Mouse (Mus musculus): ENCODE measurements around the gene Mdfi. TPM values are rescaled to one million over a fixed set of nuclear protein-coding genes. Genes with fewer than 3 reads are reported as not detected.
"Not testable (repeated sequence)": the region's sequence is repeated elsewhere in the genome, so short reads cannot be mapped to it uniquely, and the experiment has no call there.

Gene Mdfi
- polyA plus RNA-seq, 1 experiment from 2014 or later, result 9.9 TPM

DNA sequence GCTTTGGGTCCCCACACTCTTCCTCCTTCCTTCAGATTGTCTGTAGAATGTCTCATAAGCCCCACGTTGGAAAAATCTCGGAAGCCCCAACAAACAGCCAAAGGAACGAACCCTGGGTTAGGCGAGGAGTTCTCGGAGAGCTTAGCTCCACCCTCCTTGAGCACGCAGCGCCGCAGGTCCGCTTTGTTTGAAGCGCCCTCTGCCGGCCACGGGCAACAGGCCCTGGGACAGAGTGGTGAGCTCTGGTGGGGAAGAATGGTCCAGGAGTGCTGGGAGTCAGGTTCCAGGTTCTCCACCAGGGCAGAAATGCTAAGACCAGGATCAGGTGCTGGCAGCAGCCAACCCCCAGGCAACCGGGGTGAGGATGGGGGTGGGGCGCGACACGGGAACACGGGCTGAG lies 30.0 kb upstream of the Mdfi start:
- Histone ChIP-seq H3K9me3 (no peaks in the 10 kb centered on the region), H3K4me1 (peaks cover 14% of the 10 kb centered on the region), H3K4me2 (peak overlapping the region; percentile 39), H3K27me3 (peaks cover 19% of the 10 kb centered on the region; the same call in 1 of the 2 replicates), H3K9ac (peak overlapping the region; percentile 33; the same call in 1 of the 2 replicates), H3K27ac (no peak overlapping the region), H3K4me3 (replicated peaks) (no peak overlapping the region), H3K36me3 (replicated peaks) (peaks cover 12% of the 10 kb centered on the region)
- peak; percentile 81 for ATAC-seq (ENCODE audit: low FRiP score)
- WGBS, result 2% methylated on average over 17 of the region's 17 CpGs

DNA sequence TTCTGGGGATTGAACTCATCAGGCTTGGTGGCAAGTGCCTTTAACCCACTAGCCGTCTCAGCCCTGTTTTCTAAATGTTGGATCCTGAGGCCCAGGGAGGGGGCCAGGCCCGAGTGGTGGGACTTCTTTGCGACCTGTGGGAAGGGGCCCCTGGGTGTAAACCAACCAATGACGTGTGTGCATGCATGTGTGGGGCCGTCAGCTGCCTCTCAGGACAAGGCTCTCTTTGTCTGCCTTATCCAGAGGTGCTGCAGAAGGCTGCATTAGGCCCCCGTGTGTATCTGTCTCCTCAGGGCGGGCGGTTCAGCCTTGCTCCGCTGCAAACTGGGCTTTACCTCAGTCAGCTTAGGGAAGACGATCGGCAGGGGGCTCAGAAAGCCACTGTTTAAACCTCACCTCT lies 28.9 kb upstream of the Mdfi start:
- H3K4me2 ChIP-seq, result 0 out of 2 replicates have a peak overlapping the region, but pooled peaks have one; percentile 3
- peaks cover 10% of the 10 kb centered on the region for H3K36me3 ChIP-seq (replicated peaks)
- ATAC-seq (ENCODE audit: low FRiP score), result peak; percentile 30; the same call in 1 of the 2 replicates
- H3K27me3 ChIP-seq, result peaks cover 16% of the 10 kb centered on the region; the same call in 1 of the 2 replicates
- no peak overlapping the region for H3K27ac ChIP-seq
- H3K4me3 ChIP-seq (replicated peaks), result no peak overlapping the region
- peaks cover 14% of the 10 kb centered on the region for H3K4me1 ChIP-seq
- H3K9me3 ChIP-seq, result no peaks in the 10 kb centered on the region
- no peak overlapping the region for H3K9ac ChIP-seq
- 12% methylated on average over 11 of the region's 11 CpGs for WGBS

DNA sequence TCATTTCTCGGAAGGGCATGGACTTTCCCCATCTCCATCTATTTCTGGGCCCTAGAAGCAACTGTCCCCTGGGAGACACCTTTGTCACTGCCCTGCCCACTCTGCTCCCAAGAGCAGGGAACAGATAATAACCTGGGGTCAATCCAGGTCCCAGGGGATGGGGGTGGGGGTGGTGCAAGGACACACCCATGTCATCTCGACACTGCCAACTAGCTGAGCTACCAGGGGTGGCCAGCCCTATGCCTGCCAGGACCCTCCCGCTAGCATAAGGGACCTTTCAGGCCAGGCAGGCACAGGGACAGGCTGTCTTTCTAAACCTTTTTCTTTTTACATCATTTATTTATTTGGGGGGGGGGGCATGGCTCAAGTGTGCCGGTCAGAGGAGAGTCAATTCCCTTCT lies 28.5 kb upstream of the Mdfi start:
- no peak overlapping the region for H3K4me3 ChIP-seq (replicated peaks)
- 0 out of 2 replicates have a peak overlapping the region, but pooled peaks have one; percentile 3 for H3K4me2 ChIP-seq
- peaks cover 7% of the 10 kb centered on the region for H3K36me3 ChIP-seq (replicated peaks)
- peaks cover 13% of the 10 kb centered on the region; the same call in 1 of the 2 replicates for H3K27me3 ChIP-seq
- no peak for ATAC-seq (ENCODE audit: low FRiP score)
- H3K9ac ChIP-seq, result no peak overlapping the region
- H3K4me1 ChIP-seq, result peaks cover 14% of the 10 kb centered on the region
- H3K27ac ChIP-seq, result no peak overlapping the region
- WGBS, result 72% methylated on average over 4 of the region's 4 CpGs
- no peaks in the 10 kb centered on the region for H3K9me3 ChIP-seq

DNA sequence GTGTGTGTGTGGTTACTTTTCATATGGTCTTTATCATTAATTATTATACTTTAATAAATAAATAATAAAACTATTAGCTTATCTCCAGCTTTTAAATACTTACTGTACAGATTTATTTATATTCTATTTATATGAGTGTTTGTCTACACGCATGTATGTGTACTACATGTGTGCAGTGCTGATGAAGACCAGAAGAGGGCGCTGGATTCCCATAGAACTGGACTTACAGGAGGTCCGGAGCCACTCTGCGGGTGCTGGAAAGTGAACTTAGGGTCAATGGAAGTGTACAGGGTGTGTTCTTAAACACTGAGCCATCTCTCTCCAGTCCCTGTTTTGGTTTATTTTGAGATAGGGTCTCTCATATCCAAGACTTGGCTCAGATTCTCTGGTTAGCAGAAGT lies 21.1 kb upstream of the Mdfi start:
- Histone ChIP-seq H3K36me3 (replicated peaks) (no peaks in the 10 kb centered on the region), H3K27ac (no peak overlapping the region), H3K9me3 (peaks cover 5% of the 10 kb centered on the region; the same call in 1 of the 2 replicates), H3K4me3 (replicated peaks) (no peak overlapping the region), H3K4me1 (no peaks in the 10 kb centered on the region), H3K9ac (no peak overlapping the region), H3K4me2 (no peak overlapping the region), H3K27me3 (peaks cover 13% of the 10 kb centered on the region)
- no peak for ATAC-seq (ENCODE audit: low FRiP score)
- 85% methylated on average over 4 of the region's 4 CpGs for WGBS

DNA sequence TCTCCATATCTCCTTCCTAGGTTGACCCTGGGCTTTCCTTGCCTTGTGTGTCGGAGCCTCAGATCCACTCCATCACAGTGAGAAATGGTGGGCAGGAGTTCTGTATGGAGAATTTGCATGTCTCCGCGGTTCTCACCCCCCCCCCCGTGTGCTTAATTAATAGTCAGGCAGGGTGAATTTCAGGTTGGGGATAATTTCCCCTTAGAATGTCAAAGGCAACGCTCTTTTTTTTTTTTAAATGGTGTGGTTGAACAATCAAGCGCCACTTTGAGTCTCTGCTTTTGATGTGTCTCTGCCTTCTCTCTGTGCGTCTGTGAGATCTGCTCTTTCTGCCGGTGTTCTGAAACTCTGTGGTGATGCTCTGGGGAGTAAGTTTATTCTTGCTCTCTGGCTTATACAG lies 20.4 kb upstream of the Mdfi start:
- Histone ChIP-seq H3K27ac (no peak overlapping the region), H3K4me3 (replicated peaks) (no peak overlapping the region), H3K36me3 (replicated peaks) (no peaks in the 10 kb centered on the region), H3K4me2 (no peak overlapping the region), H3K9ac (no peak overlapping the region), H3K9me3 (peaks cover 5% of the 10 kb centered on the region; the same call in 1 of the 2 replicates), H3K4me1 (no peaks in the 10 kb centered on the region), H3K27me3 (peaks cover 17% of the 10 kb centered on the region)
- WGBS, result 75% methylated on average over 8 of the region's 8 CpGs
- ATAC-seq (ENCODE audit: low FRiP score), result no peak

DNA sequence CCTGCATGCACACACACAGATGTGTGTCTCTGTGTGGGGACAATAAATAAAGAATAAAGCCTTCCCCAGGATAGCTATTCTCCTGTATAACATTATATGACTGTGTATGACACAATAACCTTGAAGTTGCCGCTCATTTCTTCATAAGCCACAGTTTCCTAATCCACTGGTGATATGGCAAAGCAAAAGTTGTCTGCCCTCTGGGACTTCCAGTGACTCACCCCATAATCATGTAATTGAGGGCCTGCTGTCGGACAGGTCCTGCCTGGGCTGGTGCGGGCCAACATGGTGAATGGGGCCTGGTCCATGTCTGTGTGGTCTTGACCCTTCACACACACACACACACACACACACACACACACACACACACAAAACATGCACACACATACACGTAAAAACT lies 19.3 kb upstream of the Mdfi start:
- no peak overlapping the region for H3K4me3 ChIP-seq (replicated peaks)
- peaks cover 5% of the 10 kb centered on the region; the same call in 1 of the 2 replicates for H3K9me3 ChIP-seq
- no peaks in the 10 kb centered on the region for H3K36me3 ChIP-seq (replicated peaks)
- H3K27me3 ChIP-seq, result peaks cover 20% of the 10 kb centered on the region
- no peak overlapping the region for H3K4me2 ChIP-seq
- H3K9ac ChIP-seq, result no peak overlapping the region
- H3K4me1 ChIP-seq, result no peaks in the 10 kb centered on the region
- no peak for ATAC-seq (ENCODE audit: low FRiP score)
- 90% methylated on average over 4 of the region's 4 CpGs for WGBS
- no peak overlapping the region for H3K27ac ChIP-seq

DNA sequence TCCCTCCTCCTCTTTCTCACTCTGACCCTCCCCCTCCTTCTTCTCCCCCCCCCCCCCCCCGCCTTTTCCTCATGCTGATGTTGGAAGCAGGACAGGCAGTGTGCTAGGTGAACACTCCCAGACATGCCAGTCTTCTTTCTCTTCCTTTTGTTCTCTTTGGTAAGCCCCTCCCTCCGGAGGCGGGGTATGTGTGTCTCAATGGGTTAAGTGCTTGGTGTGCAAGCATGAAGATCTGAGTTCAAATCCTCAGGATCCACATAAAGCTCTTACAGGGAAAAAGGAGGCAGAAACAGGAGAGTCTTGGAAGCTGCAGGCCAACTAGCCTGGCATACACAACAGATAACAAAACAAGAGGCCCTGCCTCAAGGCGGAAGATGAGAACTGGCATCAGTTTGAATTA lies 18.8 kb upstream of the Mdfi start:
- WGBS, result 89% methylated on average over 3 of the region's 4 CpGs
- Histone ChIP-seq H3K4me2 (no peak overlapping the region), H3K4me3 (replicated peaks) (no peak overlapping the region), H3K27ac (no peak overlapping the region), H3K36me3 (replicated peaks) (no peaks in the 10 kb centered on the region), H3K9ac (no peak overlapping the region), H3K9me3 (peaks cover 5% of the 10 kb centered on the region; the same call in 1 of the 2 replicates), H3K4me1 (no peaks in the 10 kb centered on the region), H3K27me3 (peaks cover 20% of the 10 kb centered on the region)
- ATAC-seq (ENCODE audit: low FRiP score), result no peak

DNA sequence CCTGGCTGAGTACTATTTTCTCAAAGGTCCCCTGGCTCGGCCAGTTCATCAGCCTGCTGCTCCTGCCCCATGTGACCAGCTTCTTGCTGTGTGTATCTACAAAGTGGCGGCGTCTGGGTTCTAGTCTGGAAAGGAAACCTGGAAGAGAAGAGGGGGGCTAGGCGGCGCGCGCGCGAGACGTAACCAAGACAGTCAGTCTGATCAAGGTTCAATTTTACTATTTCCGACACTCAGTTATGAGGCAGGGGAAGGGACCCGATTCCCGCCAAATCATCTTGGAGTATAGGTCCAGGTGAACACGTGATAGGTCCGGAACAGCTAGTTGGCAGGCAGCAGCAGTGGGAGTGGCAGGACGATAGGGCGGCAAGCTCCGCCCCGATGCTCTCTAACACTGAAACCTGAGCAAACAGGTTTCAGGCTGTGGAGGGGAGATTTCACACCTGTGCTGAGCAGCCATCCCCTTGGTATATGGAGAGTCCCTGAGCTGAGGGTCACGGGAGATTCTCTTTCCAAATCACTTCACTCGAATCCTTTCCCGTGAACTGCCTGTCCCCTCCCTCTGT lies 17.4 kb upstream of the Mdfi start:
- H3K4me3 ChIP-seq (replicated peaks), result peak overlapping the region; percentile 16
- peaks cover 20% of the 10 kb centered on the region for H3K27me3 ChIP-seq
- peak overlapping the region; percentile 45 for H3K4me2 ChIP-seq
- H3K4me1 ChIP-seq; H3K9ac ChIP-seq; H3K36me3 ChIP-seq (replicated peaks); H3K9me3 ChIP-seq; ATAC-seq (ENCODE audit: low FRiP score); H3K27ac ChIP-seq: not testable (repeated sequence)
- WGBS, result 17% methylated on average over 22 of the region's 22 CpGs

DNA sequence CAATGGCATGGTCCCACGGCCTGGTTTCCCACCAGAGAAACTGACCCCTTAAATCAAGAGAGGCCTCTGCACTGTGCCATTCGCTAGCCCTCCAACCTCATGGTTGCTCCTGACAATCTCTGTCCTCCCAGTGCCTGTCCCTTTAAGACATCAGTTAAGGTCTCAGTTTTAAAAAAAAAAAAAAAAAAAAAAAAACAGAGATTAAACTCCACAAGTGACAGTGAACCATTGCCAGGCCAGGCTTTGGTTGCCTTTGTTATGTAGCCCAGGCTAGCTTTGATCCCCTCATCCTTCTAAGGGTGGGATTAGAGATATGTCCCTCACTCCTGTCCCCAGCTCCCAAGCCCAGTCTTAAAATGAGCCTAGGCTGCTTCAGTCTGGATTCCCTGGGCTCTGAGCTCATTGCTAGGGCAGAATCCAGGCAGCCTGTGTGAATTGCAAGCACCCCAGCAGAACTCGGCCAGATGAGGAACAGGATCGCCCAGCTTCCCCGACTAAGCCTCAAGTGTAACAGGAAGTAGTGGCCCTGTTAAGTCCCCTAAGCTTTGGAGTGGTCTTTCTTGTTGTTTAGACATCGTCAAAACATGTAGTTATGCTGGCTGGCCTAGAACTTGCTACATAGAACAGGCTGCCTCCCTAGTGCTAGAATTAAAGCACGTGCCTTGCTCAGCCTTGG lies 16.3 kb upstream of the Mdfi start:
- Histone ChIP-seq H3K4me3 (replicated peaks) (no peak overlapping the region), H3K9me3 (peaks cover 6% of the 10 kb centered on the region; the same call in 1 of the 2 replicates), H3K9ac (no peak overlapping the region), H3K4me2 (no peak overlapping the region), H3K4me1 (no peaks in the 10 kb centered on the region), H3K27ac (no peak overlapping the region), H3K27me3 (peaks cover 20% of the 10 kb centered on the region), H3K36me3 (replicated peaks) (no peaks in the 10 kb centered on the region)
- no peak for ATAC-seq (ENCODE audit: low FRiP score)
- WGBS, result 86% methylated on average over 7 of the region's 7 CpGs

DNA sequence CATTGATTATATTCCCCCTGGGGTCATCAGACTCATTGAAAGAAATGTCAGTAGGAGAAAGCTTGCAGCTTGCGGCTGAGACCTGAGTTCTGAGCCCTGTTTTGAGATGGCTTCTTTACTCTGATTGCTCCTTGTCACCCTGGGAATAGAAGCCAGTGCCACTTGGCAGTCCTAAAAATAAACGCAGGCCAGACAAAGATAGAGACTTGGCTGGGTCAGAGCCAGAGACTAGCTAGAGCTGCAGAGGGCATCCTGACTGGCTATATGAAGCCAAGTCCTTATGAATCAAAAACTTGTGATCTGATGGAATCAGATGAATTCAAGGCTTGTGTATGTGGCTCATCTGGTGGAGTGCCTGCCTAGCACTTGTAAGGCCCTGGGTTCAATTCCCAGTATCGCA lies 15.5 kb upstream of the Mdfi start:
- no peak for ATAC-seq (ENCODE audit: low FRiP score)
- no peak overlapping the region for H3K4me3 ChIP-seq (replicated peaks)
- H3K27me3 ChIP-seq, result peaks cover 20% of the 10 kb centered on the region
- WGBS, result 80% methylated on average over 3 of the region's 3 CpGs
- no peaks in the 10 kb centered on the region for H3K4me1 ChIP-seq
- no peak overlapping the region for H3K9ac ChIP-seq
- 0 out of 2 replicates have a peak, but pooled peaks cover 4% of the 10 kb centered on the region for H3K9me3 ChIP-seq
- no peak overlapping the region for H3K4me2 ChIP-seq
- H3K36me3 ChIP-seq (replicated peaks), result no peaks in the 10 kb centered on the region
- no peak overlapping the region for H3K27ac ChIP-seq

DNA sequence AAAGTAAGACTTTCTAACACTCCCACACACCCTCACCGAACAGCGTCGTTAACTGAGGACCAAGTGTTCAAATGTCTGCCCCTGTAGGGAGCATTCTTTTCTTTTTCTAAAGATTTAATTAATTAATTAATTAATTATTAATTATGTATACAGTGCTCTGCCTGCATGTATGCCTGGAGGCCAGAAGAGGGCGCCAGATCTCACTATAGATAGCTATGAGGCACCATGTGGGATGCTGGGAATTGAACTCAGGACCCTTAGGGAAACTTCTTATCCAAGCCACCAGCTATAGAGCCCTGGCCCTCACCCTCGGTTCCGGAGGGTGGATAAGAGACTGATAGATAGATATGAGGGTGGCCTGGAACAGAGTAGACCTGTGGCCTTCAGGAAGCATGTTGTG lies 13.5 kb upstream of the Mdfi start:
- Histone ChIP-seq H3K9ac (no peak overlapping the region), H3K27ac (no peak overlapping the region), H3K27me3 (peaks cover 20% of the 10 kb centered on the region), H3K4me3 (replicated peaks) (no peak overlapping the region), H3K36me3 (replicated peaks) (no peaks in the 10 kb centered on the region), H3K9me3 (peaks cover 8% of the 10 kb centered on the region; the same call in 1 of the 2 replicates), H3K4me2 (no peak overlapping the region), H3K4me1 (no peaks in the 10 kb centered on the region)
- ATAC-seq (ENCODE audit: low FRiP score), result no peak
- 80% methylated on average over 6 of the region's 6 CpGs for WGBS

DNA sequence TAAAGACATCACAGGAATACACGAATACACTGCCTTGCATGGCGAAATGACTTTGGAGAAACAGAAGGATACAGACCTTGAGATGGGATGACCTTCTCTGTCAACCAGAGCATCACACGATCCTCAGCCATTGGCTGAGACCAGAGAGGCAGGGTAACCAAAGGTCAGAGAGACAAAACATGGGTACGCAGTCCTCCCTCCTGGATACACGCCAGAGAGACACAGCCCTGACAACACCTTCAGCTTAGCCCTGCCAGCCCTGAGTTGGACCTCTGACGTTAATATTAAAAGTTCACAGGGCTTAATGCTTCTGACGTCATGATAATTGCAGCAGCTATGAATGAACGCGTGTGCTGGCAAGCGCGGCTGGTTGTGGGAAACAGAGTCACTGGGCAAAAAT lies 11.1 kb upstream of the Mdfi start:
- H3K27ac ChIP-seq, result no peak overlapping the region
- no peaks in the 10 kb centered on the region for H3K36me3 ChIP-seq (replicated peaks)
- no peak overlapping the region for H3K4me3 ChIP-seq (replicated peaks)
- H3K9me3 ChIP-seq, result peaks cover 8% of the 10 kb centered on the region; the same call in 1 of the 2 replicates
- H3K9ac ChIP-seq, result no peak overlapping the region
- peaks cover 7% of the 10 kb centered on the region; the same call in 1 of the 2 replicates for H3K27me3 ChIP-seq
- no peaks in the 10 kb centered on the region for H3K4me1 ChIP-seq
- no peak for ATAC-seq (ENCODE audit: low FRiP score)
- no peak overlapping the region for H3K4me2 ChIP-seq
- 87% methylated on average over 11 of the region's 11 CpGs for WGBS

DNA sequence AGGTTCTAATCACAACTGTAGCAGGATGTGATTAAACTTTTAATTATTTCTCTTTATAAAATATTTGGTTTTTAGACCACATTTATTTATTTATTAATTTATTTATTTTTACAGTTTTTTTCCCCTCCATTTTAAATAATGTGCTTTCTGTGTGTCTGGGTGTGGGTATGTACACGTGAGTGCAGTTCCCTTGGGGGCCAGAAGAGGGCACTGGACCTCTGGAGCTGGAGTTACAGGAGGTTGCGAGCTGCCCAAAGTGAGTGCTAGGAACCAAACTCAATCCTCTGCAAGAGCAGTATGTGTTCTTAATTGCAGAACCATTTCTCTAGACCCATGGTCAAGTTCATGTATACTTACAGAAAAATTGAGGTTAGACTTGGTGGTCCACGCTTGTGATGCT lies 9.0 kb upstream of the Mdfi start:
- no peak for ATAC-seq (ENCODE audit: low FRiP score)
- Histone ChIP-seq H3K27me3 (no peaks in the 10 kb centered on the region; the same call in 1 of the 2 replicates), H3K9ac (no peak overlapping the region), H3K36me3 (replicated peaks) (no peaks in the 10 kb centered on the region), H3K27ac (no peak overlapping the region), H3K4me1 (no peaks in the 10 kb centered on the region), H3K4me2 (no peak overlapping the region), H3K9me3 (peaks cover 8% of the 10 kb centered on the region; the same call in 1 of the 2 replicates), H3K4me3 (replicated peaks) (no peak overlapping the region)
- 91% methylated on average over 3 of the region's 3 CpGs for WGBS

Measured in forebrain, embryonic 12.5 days (tissue).